Mouse (Mus musculus) kidney, adult 8-10 months (tissue): ENCODE measurements around the gene Hist1h3c.
"Not testable (repeated sequence)": the region's sequence is repeated elsewhere in the genome, so short reads cannot be mapped to it uniquely, and the experiment has no call there.

ENCODE experiments used
- DNase-seq, 2 experiments: peaks; one replicate each; pipeline ENCODE4 v3.0.0; 2022

The Hist1h3c gene

DNA sequence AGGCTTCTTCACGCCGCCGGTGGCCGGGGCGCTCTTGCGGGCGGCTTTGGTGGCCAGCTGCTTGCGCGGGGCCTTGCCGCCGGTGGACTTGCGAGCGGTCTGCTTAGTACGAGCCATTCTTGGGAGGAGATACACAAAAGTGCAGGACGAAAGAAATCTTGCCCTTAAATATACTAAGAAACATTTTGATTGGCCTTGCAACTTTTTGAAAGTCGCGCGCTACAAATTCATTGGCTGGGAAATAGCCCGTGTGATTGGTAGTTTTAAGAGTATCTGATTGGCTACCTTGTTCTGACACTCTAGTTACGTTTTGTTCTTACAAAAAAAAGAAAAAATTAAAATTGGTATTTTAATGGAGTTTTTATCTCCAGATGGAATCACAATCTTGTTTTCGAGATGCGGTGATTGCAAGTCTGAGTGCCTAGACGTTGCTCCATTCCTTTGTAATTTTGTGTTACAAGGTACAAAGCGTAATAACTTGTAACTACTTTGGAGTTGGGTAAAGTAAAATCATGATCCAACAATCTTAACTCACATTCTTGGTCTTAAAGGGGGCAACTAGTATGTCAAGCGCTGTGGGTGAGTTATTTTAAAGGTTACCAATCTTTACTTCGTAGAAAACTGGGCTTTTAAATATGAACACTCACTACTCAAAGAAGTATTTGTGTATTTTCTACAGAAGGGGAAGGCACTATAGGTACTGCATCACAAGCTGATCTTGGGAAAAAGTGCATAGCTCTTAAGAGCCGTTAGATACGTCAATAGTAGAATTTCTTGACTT is at the start of gene Hist1h3c:
TSS of gene Hist1h3c (minus strand) at position 222 of the 781 bp plus-strand sequence.
- DNase-seq: peak; percentile 66 to 86

DNA sequence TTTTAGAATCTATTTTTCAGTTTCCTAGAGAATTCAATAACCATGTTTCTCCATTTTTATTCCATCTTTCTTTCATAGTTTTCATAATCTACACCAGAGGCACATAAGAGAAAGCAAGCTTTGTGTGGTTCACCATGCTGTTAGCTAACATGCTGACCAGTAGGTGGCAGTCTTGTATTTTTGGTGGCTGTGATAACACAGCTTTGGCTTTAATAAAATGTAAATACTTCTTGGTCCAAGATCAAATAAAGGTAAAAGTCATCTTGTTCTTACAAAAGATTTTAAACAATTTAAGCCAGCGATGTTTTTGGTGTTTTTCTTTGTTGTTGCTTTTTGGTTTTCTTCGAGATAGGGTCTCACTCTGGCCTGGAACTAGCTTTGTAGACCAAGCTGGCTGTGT is 47.1 kb upstream of the Hist1h3c start:
- peak; percentile 20 to 25 for DNase-seq

DNA sequence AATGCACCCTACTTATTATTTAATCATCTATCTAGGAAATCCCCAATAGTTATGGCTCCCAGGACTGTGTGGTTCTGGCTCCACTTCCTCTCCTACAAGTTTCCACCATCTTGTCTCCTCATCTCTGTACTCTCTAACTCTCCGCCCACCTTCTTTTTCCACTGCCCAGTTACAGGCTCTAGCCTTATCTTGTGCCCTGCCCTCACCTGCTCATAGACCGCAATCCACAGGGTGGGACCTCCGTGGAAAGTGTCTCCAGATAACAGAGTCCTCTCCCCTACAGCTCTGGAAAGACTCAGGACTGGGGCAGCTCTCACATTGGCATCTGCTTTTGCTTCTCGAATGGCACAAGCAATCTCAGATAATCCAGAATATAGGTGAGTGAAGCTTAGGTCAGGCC is 33.6 kb upstream of the Hist1h3c start:
- no peak for DNase-seq

DNA sequence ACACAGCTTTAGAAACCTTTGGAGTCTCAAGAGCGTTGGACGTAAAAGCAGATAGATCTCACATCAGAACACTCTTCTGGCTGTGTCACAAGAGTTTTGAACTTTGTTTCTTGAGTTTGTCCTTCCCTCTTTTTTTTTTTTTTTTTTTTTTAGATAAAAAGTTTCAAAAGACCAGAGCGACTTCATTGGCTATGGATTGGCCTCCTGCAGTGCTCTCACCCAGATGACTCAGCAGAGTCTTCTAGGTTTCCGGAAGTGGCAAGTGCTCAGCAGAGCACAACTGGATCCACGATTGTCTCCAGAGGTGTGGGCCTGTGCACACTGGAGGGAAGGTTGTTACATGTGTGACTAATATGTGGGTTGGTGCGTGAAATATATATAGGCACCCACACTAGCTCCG is 32.9 kb upstream of the Hist1h3c start:
- DNase-seq: no peak

DNA sequence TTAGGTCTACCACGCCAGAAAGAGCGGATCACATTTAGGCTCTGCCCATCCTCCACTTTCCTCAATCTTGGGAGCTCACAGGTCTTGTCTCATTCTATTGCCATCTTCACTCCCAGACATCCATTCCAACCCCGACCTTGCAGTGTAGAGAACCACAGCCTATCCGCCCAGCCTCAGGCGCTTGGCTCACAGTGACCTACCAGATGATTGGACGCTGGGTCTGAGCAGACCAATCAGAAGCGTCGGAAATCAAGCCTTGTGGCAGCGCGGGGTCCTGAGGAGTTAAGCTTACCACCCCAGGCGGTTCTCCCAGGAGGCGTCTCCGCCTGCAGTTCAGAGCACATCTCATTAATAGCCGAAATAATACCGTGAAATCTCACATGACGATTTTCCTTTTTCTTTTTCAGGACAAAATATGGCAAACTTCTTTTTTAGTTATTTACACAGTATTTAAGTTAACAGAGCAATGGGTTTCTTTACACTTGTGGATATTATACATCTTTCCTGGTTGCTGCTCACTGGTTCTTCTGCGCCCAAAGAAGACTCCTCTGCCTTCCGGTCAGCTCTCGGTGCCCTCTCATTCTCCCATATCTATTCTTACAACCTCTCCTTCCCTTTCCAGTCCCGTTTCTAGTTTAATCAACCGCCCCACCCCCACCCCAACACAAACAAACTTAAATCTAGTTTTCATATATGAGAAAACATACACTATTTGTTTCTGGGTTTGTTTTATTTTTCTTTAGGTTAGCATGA is 27.3 kb upstream of the Hist1h3c start:
- DNase-seq: no peak

DNA sequence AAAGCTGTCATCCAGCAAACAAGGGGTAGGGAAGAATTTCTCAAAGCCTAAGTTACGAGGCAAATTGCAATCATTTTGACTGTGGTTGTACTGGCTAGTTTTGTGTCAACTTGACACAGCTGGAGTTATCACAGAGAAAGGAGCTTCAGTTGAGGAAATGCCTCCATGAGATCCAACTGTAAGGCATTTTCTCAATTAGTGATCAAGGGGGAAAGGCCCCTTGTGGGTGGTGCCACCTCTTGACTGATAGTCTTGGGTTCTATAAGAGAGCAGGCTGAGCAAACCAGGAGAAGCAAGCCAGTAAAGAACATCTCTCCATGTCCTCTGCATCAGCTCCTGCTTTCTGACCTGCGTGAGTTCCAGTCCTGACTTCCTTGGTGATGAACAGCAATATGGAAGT is 24.2 kb upstream of the Hist1h3c start, which contains the start of gene Trim38:
TSS of gene Trim38 (plus strand) at position 301 of the 400 bp plus-strand sequence.
- DNase-seq: not testable (repeated sequence)

DNA sequence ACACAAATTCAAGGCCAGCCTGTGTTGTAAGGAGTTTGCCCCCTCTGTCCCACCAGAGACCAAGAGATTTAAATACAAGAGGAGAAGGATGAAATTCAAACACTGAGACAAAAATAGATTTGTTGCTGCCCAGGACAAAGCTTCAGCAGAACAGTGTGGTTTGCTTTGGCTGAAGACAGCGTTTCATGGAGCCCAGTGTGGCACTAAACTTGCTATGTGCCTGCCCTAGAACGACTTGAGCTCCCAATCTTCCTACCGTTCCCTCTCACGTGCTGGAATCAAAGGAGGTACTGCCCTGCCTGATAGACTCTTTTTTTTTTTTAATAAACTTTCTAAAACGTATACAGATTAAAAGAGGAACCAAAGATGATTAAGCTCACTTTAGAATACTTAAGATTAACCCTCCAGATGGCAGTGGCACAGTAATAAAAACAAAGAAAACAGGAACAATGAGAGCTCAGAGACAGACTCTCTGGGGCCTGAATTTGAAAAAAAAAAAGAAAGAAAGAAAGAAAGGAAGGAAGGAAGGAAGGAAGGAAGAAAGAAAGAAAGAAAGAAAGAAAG is 23.5 kb upstream of the Hist1h3c start:
- no peak for DNase-seq

DNA sequence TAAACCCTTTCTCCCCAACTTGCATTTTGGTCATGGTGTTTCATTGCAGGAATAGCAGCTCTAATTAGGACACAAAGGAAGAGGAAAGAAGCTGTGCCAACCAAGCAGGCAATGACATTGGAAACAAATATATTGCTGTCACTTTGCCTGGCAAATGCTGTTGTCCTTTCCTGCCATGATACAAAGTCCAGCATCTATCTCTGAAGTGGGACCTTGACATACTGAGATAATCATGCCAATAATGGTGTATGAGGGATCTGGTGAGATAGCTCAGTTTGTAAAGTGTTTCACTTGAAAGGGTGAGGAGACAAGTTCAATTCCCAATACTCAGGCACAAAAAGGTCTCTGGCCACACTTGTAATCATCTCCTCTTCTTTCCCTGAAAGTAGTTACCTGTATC is 21.4 kb upstream of the Hist1h3c start:
- no peak for DNase-seq

DNA sequence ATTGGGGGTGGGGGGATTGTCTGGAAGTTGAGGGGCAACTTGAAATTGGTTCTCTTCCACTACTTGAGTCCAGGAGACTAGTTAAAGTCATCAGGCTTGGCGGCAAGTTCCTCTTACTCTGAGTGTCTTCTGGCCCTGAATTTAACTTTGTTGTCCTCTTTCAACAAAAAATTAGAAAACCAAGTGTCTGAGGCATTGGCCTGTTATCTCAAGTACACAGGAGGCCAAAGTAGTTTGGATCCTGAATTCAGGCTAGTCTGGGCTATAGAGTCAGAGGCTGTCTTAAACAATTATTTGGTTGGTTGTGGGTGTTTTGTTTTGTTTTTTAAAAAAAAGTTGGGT is 19.7 kb upstream of the Hist1h3c start:
- no peak for DNase-seq

DNA sequence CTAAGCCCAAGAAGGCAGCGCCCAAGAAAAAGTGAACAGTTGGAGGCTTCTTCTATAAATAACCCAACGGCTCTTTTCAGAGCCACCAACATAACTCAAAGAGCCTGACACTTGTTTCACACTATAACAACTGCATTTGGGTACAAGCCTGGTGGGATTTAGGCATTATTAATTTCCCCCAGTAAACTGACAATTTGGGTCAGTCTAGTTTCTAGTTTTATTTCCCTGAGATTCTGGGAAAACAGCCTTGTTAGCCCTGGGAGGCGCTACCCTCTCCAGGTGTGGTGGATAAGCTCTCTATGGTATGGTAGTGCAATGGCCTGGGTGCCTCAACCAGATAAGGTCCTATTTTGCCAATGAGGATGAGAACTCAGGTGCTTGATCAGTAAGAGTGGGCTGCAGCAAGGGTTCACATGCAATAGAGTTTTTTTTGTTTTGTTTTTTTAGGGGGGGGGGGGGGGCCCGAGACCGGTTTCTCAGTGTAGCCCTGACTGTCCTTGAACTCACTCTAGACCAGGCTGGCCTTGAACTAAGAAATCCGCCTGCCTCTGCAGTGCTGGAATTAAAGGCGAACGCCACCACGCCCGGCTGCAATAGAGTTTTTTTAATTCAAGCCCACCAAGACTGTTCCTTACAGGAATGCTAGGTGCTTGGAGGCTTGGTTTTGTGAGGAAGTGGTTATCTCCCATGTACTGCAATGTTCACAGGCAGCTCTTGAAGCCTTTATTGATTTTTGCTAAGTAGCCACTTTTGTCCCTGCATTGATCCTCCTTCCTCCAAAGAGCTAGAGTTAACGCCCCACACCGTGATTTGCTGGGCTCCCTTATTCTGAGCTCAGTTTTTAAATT is 19.1 kb upstream of the Hist1h3c start:
- no peak for DNase-seq

DNA sequence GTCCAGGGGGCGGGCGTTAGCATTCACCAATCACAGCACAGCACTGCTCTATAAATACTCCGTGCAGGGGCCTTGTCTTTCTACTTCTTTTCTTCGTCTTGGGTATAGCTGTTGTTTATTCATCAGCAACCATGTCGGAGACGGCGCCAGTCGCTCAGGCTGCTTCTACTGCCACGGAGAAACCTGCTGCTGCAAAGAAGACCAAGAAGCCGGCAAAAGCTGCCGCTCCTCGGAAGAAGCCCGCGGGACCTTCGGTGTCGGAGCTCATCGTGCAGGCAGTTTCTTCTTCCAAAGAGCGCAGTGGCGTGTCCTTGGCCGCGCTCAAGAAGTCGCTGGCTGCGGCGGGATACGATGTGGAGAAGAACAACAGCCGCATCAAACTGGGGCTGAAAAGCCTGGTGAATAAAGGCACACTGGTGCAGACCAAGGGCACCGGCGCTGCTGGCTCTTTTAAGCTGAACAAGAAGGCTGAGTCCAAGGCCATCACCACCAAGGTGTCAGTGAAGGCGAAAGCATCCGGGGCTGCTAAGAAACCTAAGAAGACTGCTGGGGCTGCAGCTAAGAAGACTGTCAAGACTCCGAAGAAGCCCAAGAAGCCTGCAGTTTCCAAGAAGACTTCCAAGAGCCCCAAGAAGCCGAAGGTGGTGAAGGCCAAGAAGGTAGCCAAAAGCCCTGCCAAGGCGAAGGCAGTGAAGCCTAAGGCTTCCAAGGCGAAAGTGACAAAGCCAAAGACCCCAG is 18.4 kb upstream of the Hist1h3c start, which contains the start of gene Hist1h1a:
TSS of gene Hist1h1a (plus strand) at position 81 of the 738 bp plus-strand sequence.
- DNase-seq: peak; percentile 78 to 83

DNA sequence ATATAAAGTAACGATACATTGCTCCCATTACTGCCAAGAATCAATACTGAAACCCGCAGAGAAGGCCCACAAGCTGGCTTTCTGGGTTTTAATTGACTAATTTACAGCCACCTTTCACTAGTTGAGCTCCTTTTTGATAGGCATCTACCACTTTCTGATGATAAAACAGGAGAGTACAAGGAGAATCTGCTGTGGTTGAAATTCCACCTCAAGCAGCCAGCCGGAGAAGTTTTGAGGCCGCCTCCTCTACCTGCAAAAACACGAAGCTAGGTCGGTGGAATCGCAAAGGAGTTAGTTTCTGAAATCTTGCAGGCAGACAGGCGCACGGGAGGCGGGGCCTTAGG is 17.8 kb upstream of the Hist1h3c start:
- no peak for DNase-seq

DNA sequence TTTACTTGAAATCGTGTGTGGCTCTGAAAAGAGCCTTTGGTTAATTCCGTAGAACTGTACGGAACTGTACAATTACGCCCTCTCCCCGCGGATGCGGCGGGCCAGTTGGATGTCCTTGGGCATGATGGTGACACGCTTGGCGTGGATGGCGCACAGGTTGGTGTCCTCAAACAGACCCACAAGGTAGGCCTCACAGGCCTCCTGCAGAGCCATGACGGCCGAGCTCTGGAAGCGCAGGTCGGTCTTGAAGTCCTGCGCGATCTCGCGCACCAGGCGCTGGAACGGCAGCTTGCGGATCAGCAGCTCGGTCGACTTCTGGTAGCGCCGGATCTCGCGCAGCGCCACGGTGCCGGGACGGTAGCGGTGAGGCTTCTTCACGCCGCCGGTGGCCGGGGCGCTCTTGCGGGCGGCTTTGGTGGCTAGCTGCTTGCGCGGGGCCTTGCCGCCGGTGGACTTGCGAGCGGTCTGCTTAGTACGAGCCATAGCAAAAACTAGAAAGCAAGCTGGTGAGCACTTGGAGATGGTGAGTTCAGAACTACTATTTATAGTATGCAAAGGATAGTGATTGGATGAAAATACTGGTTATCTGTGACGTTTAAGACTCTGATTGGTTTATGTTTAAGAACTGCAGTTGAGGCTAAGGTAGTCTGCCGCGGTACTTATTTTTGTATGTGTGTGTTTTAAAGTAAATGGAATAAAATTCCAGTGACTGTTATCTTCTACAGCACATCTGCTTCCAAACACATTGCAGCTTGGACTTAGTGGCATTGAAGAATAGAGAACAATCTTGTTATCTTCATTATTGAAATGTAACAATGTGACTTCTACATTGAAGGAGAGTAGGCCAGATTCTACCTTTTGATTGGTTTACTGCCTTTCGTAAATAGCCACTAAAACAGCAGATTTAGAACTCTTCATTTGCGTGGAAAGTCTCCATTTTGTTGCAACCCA is 16.7 kb upstream of the Hist1h3c start, which contains the start of gene Hist1h3a:
TSS of gene Hist1h3a (minus strand) at position 516 of the 951 bp plus-strand sequence.
- DNase-seq: peak; percentile 45 to 72

DNA sequence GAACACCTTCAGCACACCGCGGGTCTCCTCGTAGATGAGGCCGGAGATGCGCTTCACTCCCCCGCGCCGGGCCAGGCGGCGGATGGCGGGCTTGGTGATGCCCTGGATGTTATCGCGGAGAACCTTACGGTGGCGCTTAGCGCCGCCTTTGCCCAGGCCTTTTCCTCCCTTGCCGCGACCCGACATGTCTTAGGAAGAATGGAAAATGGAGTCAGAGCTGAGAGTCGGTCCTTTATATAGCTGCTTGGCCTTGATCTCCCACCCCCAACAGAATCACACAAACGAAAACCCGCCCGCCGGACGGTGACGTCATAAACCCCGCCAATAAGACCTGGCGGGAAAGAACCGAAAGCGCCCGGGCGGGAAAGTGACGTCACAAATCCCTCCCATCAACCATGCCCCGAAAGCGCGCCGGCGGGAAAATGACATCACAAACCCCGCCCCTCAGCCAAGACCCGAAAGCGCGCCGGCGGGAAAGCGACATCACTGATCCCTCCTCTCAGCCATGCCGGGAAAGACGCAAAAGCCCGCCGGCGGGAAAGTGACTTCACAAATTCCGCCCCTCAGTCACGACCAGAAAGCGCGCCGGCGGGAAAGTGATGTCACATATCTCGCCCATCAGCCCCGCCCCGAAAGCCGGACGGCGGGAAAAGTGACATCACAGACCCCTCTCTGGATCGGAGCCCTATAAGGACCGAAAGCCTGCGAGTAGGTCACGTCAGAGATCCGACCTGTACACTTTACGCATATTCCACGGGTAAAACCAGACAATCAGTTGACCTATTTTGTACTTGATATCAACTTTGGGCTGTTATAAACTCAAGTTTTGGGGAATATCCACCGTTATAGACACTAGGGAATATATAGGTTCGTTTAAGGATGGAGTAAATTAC is 15.8 kb upstream of the Hist1h3c start, which contains the start of gene Hist1h4a:
TSS of gene Hist1h4a (minus strand) at position 259 of the 893 bp plus-strand sequence.
- DNase-seq: peak; percentile 93 to 95

DNA sequence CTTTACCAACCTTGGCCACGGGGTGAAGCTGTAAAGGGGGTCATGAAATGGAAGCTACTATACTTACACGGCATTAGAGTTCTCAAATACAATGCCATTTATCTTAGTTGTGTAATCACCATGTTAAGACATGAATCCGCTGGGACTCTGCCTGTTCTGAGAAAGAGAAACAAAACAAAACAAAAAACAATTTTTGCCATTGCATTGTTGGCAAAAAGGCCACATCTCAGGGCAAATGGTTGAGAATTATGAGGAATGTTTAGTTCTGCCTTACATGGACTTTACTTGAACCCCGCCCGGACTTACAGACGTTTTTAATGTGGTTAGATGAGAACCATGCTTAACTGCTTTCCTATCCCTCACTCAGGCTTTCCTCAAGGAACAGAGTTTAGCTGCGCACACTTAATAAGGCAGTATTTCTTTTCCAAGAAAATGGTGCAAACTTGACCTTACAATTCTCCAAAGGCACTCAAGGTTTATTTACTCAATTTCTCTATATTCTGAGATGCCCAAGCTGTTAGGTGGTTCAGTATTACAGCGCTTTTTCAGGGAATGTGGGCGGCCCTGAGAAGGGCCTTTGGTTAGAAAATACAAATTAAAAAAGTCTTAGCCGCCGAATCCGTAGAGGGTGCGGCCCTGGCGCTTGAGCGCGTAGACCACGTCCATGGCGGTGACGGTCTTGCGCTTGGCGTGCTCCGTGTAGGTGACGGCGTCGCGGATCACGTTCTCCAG is 15.0 kb upstream of the Hist1h3c start:
- no peak for DNase-seq

DNA sequence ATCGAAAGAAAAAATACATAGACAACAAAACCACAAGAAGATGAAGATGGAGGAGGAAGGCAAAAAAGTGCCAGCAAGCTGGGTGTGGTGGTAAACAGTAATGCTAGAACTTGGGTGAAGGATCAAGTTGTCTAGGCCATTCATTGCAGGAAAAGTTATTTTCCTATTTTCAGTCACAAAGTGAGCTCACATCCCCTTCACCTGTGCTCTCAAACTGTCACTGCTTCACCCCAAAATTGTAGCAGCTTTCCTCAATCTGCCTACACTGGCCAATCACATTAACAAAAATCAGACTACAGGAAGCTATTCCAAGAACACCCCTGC is 14.5 kb upstream of the Hist1h3c start:
- no peak for DNase-seq

DNA sequence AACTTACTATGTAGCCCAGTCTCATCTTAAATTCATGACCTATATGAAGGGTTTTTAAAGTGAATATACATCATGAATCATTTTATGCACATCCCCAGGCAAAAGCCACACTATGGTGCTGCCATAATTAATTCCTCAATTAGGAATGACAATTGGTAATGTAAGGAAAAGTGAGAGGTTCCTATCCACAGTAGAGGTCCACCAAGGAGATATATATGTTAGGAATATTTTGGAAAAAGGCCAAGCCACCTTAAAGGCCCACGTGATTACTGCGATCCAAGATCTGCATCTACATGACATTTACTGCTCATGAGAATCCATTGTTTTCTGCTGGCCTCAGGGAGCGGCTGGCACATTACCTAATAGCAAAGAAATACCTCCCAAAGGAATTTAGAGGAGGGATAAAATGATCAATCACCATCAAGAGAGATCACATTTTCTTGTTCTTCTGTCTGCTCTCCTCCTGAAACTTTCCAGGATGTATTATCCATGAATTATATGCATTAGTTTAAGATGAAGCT is 13.9 kb upstream of the Hist1h3c start:
- DNase-seq: no peak

DNA sequence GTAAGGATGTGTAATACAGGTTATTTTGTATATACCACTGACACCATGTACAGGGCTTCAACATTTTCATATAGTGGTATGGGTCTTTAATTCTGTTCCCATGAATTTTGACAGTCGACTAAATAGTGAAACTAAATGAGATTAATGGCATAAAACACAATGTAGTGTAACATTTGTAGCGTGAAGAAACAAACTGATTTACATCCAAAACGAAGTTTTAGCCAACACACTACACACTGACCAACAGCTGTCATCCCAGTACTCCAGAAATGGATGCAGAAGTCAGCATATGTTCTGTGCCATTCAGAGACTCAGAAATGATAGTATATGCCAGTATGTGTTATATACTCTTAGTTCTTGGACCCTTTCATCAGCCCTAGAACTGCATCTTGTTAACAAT is 12.5 kb upstream of the Hist1h3c start:
- no peak for DNase-seq

DNA sequence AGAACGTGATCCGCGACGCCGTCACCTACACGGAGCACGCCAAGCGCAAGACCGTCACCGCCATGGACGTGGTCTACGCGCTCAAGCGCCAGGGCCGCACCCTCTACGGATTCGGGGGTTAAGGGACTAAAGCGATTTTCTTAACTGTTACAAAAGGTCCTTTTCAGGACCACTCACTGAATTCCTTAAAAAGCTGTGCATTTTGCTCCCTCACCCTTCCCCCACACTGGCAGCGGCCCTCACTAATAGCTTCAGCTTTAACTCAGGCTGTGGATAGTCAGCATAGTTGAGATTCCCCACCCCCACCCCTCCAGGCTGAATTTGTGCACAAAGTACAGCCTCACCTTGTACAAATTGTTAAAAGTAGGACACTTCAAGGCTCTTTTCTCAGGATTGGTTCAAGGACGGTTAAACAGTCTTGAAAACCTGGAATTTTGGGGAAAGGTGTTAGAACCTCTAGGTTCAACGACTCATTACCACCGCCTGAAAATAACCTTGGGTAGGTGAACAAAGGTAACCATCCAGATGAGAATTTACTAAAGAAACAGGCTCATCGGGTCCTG is 11.9 kb upstream of the Hist1h3c start:
- DNase-seq: no peak
